Mouse (Mus musculus) small intestine, adult 2 months (tissue): ENCODE measurements around the gene Snd1.

Experiments
- CTCF ChIP-seq: fragments of 200-500 bp; IDR thresholded peaks from 2 replicates; pipeline ENCODE4 v1.5.1; 2012; ENCODE audit warnings: low read depth, mild to moderate bottlenecking, control low read depth, inconsistent platforms, low read length, moderate library complexity, mixed read lengths; ENCODE audit not compliant: insufficient replicate concordance, insufficient read length; ENCODE audit errors: extremely low read depth
- POLR2A ChIP-seq: fragments of 200-500 bp; IDR thresholded peaks from 2 replicates; pipeline ENCODE4 v1.6.1; 2012; ENCODE audit warnings: low read depth, mild to moderate bottlenecking, control low read depth, inconsistent platforms, low read length, moderate library complexity

DNA sequence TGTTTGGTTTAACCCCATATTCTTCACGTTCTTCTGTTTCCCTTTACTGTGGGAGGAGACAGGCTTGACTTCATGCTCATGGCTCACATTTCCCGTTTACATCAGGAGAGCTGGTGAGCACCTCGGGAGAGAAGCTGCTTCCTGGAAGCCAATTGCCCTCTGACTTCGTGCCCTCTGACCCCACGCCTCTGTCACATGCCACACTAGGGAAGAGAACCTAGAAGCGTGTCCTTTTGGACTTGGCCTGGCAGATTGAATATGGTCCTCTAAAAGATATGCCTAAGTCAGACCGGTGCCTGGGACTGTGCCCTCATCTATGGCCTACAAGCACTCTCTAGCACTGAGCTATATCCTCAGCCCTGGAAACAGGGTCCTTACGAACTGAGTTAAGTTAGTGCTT lies 430.4 kb downstream of the Snd1 start:
- TF ChIP-seq CTCF (no peak), POLR2A (no peak)
